In the genomic region with DNA sequence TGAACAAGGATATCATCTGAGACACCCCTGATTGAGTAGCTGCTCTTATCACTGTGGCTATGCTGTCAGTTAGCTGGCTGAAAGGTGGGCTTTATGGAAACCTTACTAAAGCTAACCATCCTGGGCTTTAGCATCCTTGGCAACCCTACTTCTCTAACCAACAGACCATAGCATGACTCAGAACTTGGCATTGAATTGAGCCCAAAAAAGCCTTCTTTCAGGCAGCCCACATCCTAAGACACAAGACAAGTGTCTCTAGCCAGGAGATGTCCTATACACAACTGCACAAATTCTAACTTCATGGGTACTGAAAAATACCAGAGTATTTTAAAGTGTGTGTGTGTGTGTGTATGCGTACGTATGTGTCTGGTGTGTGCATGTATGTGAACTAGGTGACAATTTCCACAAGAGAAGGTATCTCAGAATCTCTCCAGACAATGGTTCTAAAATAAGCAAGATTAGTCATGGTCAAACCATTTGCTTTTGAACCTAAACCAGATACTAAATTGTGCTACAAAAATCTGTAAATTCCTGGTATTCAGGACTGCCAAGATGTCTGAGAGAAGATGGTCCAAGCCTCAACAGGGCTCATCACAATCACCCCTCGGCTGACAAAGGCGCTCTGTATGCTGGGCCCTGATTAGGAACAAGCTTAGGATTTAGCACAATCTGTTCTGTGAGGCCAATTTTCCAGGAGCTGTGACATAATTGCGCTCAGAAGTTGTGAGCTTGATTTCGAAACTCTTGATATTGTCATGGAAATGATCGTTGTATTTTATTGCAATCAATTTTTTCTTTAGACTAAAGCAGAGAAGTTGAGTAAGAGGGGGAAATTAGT, we compare ENCODE assay signal across 22 mouse cellular contexts.
DNase-seq lines count a peak whose midpoint lies in the region; ATAC-seq lines count a peak whose summit lies in the region.
"Had no signal": no experiment of that assay in that cellular context is flagged by ENCODE, and none has a peak within 500 bp of the region (broad histone marks: within the 10 kb centered on the region; RNA-seq: fewer than 3 reads in every experiment).

No protein-coding gene starts in this region.

- H3K4me2 ChIP-seq in midbrain, embryonic 11.5 days = no peak overlapping the region
- H3K4me2 ChIP-seq in midbrain, embryonic 13.5 days (replicated peaks) = no peak overlapping the region
- H3K4me2 ChIP-seq: embryonic facial prominence, embryonic 13.5 days; limb, embryonic 12.5 days; liver, embryonic 13.5 days; lung, embryonic 14.5 days had no signal

- H3K9me3 ChIP-seq in midbrain, embryonic 11.5 days (ENCODE audit: control insufficient read depth, low read length) = no peaks in the 10 kb centered on the region
- H3K9me3 ChIP-seq in midbrain, embryonic 13.5 days = no peaks in the 10 kb centered on the region
- H3K9me3 ChIP-seq: embryonic facial prominence, embryonic 13.5 days; hindbrain, embryonic 10.5 days; limb, embryonic 12.5 days; liver, embryonic 13.5 days; midbrain, embryonic 10.5 days had no signal

- H3K27me3 ChIP-seq in midbrain, embryonic 11.5 days (ENCODE audit: control insufficient read depth, insufficient read depth, low read length) = no peaks in the 10 kb centered on the region
- no peaks in the 10 kb centered on the region for H3K27me3 ChIP-seq in midbrain, embryonic 13.5 days
- H3K27me3 ChIP-seq: embryonic facial prominence, embryonic 13.5 days; limb, embryonic 12.5 days; liver, embryonic 13.5 days had no signal

- H3K27ac ChIP-seq in midbrain, embryonic 11.5 days (ENCODE audit: low read depth, low read length) = no peak overlapping the region
- no peak overlapping the region for H3K27ac ChIP-seq in midbrain, embryonic 13.5 days
- H3K27ac ChIP-seq: embryonic facial prominence, embryonic 13.5 days; hindbrain, embryonic 10.5 days; hindbrain, postnatal 0 days; limb, embryonic 12.5 days; liver, embryonic 13.5 days; macrophage; midbrain, embryonic 10.5 days had no signal

- ATAC-seq in midbrain, embryonic 11.5 days (ENCODE audit: low FRiP score) = no peak
- ATAC-seq in midbrain, embryonic 13.5 days = no peak
- ATAC-seq: forebrain, postnatal 0 days; hindbrain, postnatal 0 days; intestine, postnatal 0 days had no signal

- no peak overlapping the region for H3K9ac ChIP-seq in midbrain, embryonic 11.5 days (ENCODE audit: low read length)
- H3K9ac ChIP-seq in midbrain, embryonic 13.5 days (replicated peaks) = no peak overlapping the region
- H3K9ac ChIP-seq: embryonic facial prominence, embryonic 13.5 days; forebrain, postnatal 0 days; limb, embryonic 12.5 days; liver, embryonic 13.5 days; lung, embryonic 14.5 days had no signal

- H3K4me3 ChIP-seq in midbrain, embryonic 11.5 days (ENCODE audit: low read depth, low read length) = no peak overlapping the region
- H3K4me3 ChIP-seq in midbrain, embryonic 13.5 days (replicated peaks) = no peak overlapping the region
- H3K4me3 ChIP-seq: embryonic facial prominence, embryonic 13.5 days; hindbrain, embryonic 10.5 days; limb, embryonic 12.5 days; liver, embryonic 13.5 days; midbrain, embryonic 10.5 days had no signal

- H3K4me1 ChIP-seq in midbrain, embryonic 11.5 days (ENCODE audit: control insufficient read depth, insufficient read depth, low read length) = peaks cover 5% of the 10 kb centered on the region
- H3K4me1 ChIP-seq in midbrain, embryonic 13.5 days (replicated peaks) = peaks cover 20% of the 10 kb centered on the region

- peak; percentile 16 to 42 for DNase-seq in frontal cortex, postnatal 36 days (ENCODE audit: low spot score in 2 of 2)
- no peak for DNase-seq in frontal cortex, postnatal 10 days (ENCODE audit: low spot score in 2 of 2)
- DNase-seq in midbrain, embryonic 11.5 days (ENCODE audit: low spot score, missing footprints) = peak; percentile 77
- peak; percentile 43 for DNase-seq in NIH3T3 (ENCODE audit: low read depth)
- no peak for DNase-seq in urinary bladder, postnatal 25 days (ENCODE audit: low spot score)
- no peak for DNase-seq in kidney, adult 11 months
- DNase-seq: adrenal gland, postnatal 36 days; cerebellum, adult 9-11 months; forebrain, postnatal 0 days; gastrocnemius, postnatal 36 days; liver, embryonic 13.5 days; lung, embryonic 14.5 days; right cerebral cortex, postnatal 25 days; thymus, adult 2 months had no signal

- no peaks in the 10 kb centered on the region for H3K36me3 ChIP-seq in midbrain, embryonic 11.5 days (ENCODE audit: control insufficient read depth, insufficient read depth, low read length)
- no peaks in the 10 kb centered on the region for H3K36me3 ChIP-seq in midbrain, embryonic 13.5 days
- H3K36me3 ChIP-seq: embryonic facial prominence, embryonic 13.5 days; hindbrain, embryonic 10.5 days; limb, embryonic 12.5 days; liver, embryonic 13.5 days; midbrain, embryonic 10.5 days had no signal

- WGBS in midbrain, embryonic 11.5 days = 82% methylated on average over 7 of the region's 7 CpGs
- 71% methylated on average over 7 of the region's 7 CpGs for WGBS in midbrain, embryonic 13.5 days

Comparison
In these comparisons a context has a peak if more than half of its experiments do, and no peak if none do; other contexts are left out.
1. DNase-seq: peak in frontal cortex, postnatal 36 days (2 of 2), midbrain, embryonic 11.5 days (single experiment) and NIH3T3 (single experiment); none in frontal cortex, postnatal 10 days (0 of 2), urinary bladder, postnatal 25 days (single experiment) and kidney, adult 11 months (single experiment).